Mouse (Mus musculus) bone marrow, adult 2 months (tissue): ENCODE results near the gene 2010003K11Rik. TPM values are rescaled to one million over a fixed set of nuclear protein-coding genes. Genes with fewer than 3 reads are reported as not detected.

Experiments used
- H3K27ac ChIP-seq: fragments of 200-500 bp; 2 replicates; pipeline ENCODE4 v1.5.1; 2012; ENCODE audit warnings: low read depth, mild to moderate bottlenecking, control low read depth, inconsistent platforms, low read length; ENCODE audit not compliant: control insufficient read depth, poor library complexity, insufficient read depth
- H3K4me1 ChIP-seq: fragments of 200-500 bp; 2 replicates; pipeline ENCODE4 v1.6.1; 2011; ENCODE audit warnings: low read length; ENCODE audit not compliant: control insufficient read depth, insufficient read depth
- H3K4me3 ChIP-seq: fragments of 200-500 bp; replicated peaks from 2 replicates; pipeline ENCODE3; 2011; ENCODE audit warnings: mild to moderate bottlenecking, low read depth, low read length, control low read depth; ENCODE audit not compliant: control insufficient read depth
- CTCF ChIP-seq: fragments of 200-500 bp; IDR thresholded peaks from 2 replicates; pipeline ENCODE4 v1.5.1; 2011; ENCODE audit warnings: low read length, control low read depth; ENCODE audit not compliant: control insufficient read depth, insufficient read depth
- POLR2A ChIP-seq: fragments of 200-500 bp; IDR thresholded peaks from 2 replicates; pipeline ENCODE4 v1.6.1; 2011; ENCODE audit warnings: low read depth, mild to moderate bottlenecking, control low read depth, low read length, borderline replicate concordance; ENCODE audit not compliant: control insufficient read depth
- WGBS: fragments of 180-500 bp; shearing (Covaris S2); methylation state at CpG from one replicate; pipeline ENCODE4 v1.1.7; 2018; 5-methylcytosine and 5-hydroxymethylcytosine counted together
- polyA plus RNA-seq: library from polyadenylated mRNA; stranded (reverse); fragments of >200 nt; gene quantifications from 2 replicates; pipeline ENCODE4 v1.2.4, GENCODE M21; 2011; ENCODE audit warnings: low replicate concordance; ENCODE audit not compliant: missing spikeins, insufficient read depth, insufficient read length

2010003K11Rik gene
- polyA plus RNA-seq, 1 experiment, result not detected

DNA sequence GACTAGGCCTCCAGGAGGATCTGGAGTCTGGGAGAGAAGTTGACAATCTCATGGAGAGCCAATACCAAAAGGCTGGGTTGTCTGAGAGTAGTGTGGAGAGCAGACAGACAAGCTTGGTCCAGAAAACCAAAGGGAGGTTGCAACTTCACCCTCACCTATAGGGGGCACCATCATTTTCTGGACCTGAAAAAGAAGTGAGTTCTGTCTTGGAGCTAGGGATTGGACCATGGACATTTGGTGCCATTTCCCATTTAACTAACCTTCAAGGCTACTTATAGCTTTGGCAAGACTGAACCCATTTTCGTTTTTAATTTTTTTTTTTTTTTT is 20.2 kb downstream of the 2010003K11Rik start:
- Histone ChIP-seq H3K27ac (no peak overlapping the region), H3K4me1 (no peaks in the 10 kb centered on the region), H3K4me3 (no peak overlapping the region)
- WGBS, result 10% methylated on average over 1 of the region's 1 CpGs
- TF ChIP-seq POLR2A (no peak), CTCF (no peak)

DNA sequence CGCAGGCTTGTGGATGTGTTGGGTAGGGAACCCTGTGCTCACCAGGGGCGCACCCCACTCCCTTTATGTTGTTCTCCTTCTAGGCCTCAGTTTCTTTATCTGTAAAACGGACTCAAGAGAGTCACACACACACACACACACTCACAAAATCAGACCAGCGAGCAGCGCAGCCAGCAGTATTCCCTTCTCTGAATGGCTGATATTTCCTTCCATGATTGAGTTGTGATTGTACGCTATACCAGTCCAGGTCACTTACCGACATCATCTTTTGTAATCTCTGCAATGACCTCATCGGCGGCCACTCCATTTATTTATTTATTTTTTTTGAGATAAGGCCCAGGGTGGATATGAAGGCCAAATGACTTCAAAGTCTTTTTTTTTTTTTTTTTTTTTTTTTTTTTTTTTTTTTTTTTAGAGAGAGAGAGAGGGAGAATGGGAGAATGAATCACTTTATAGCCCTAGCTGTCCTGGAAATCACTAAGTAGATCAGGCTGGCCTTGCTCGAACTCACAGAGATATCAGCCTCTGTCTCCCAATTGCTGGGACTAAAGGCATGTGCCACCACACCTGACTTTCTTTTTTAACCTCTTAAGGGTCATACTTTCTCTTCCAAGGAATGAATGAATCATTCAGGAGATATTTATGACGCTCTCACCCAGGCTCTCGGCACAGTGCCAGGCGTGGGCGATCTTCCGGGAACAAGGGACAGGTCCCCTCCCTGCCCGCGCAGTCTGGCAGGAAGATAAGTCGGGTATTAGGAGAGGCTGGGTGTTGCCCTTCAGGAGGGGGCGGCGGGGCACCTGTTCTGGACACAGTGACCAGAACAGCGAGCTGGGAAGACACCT is 20.8 kb downstream of the 2010003K11Rik start, which contains the start of gene Syt12:
Gene Syt12 (minus strand): TSS at position 103 of the 845 bp plus-strand sequence.
- Histone ChIP-seq H3K27ac (no peak within 1 kb of the TSS), H3K4me1 (no peaks in the 10 kb centered on the region), H3K4me3 (no peak within 1 kb of the TSS)
- 20% methylated on average over 21 of the region's 21 CpGs for WGBS
- TF ChIP-seq CTCF, result no peak
- TF ChIP-seq POLR2A, result no peak

DNA sequence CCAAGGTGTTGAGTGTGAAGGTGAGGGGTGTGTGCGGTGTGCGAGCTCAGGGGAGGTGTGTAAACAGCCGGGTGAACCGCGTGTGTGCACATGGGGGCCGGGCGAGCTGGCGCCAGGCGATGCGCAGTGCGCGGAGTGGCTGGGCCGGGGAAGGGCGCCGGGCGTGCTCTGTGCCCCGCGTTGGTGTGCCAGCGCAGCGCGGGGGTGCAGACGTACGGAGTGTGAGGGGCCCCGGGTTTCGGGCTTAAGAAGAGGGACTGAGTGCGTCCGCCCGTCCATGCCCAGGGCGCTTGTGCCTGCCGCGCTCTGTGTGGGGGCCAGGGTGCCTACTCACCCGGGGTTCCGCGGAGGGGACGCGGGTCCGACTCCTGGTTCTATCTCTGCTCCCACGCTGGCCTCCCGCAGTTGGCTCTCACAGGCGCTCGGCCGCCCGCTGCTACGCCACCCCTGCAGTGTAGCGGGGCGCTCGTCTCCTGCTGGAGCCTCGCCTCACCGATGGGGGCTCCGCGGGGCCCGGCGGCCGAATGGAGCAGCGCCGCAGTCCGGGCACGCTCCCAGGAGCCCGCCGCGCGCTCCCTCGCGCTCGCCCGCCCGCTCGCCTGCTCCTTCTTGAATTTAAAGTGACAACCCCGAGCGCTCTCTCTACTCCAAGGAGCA is 21.7 kb downstream of the 2010003K11Rik start:
- H3K4me1 ChIP-seq, result no peaks in the 10 kb centered on the region
- no peak overlapping the region for H3K4me3 ChIP-seq
- no peak for TF ChIP-seq CTCF
- TF ChIP-seq POLR2A, result no peak
- H3K27ac ChIP-seq, result no peak overlapping the region
- 1% methylated on average over 70 of the region's 70 CpGs for WGBS

DNA sequence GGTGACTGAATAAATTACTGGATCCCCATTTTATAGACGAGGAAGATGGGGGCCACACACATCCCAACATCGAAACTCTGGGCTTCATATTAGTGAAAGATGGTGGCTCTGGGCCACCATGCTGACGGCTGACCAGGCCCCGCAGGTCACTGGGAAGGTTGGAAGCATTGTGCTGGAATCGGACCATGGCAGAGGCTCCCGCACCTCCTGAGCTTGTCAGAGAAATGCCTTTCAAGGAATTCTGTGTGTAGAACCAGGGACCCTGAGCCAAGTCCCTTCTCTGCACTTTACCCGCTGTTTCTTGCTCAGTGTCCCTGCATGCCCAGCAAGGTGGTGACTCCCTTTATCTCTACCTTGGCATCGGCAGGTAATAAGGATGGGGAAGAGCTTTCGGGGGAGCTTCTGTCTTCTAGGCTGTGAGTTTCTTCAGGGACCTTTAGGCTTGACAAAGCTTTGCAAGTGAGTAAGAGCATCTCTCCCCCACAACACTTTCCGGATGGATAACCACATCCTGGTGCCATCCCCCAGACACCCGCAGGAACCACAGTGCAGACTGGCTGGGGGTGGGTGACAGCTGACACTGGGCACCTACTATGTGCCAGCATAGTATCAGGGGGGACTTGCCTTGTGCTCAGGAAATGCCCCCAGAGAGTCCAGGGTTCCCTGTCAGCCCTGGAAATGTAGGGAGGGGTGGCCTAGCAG is 23.0 kb downstream of the 2010003K11Rik start:
- no peak overlapping the region for H3K27ac ChIP-seq
- WGBS, result 68% methylated on average over 11 of the region's 11 CpGs
- H3K4me3 ChIP-seq, result no peak overlapping the region
- H3K4me1 ChIP-seq, result no peaks in the 10 kb centered on the region
- TF ChIP-seq POLR2A (no peak), CTCF (no peak)

DNA sequence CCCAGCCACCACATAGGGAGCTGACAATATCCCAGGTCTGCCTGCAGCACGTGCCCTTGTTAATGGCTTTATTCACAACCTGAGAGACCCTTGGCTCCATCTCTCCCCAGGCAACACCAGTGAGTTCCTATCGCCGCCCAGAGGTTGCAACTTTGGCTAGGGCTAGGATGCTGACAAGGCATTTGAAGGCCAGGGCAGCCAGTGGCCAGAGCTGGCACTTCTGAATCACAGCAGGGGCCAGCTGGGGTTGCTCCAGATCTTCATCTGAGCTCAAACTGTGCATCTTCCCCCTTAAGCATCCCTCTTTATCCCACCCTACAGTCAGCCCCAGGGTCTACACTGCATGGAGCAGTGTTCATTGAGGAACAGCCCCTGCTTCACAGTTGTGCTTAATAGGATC is 23.6 kb downstream of the 2010003K11Rik start:
- Histone ChIP-seq H3K27ac (no peak overlapping the region), H3K4me1 (no peaks in the 10 kb centered on the region), H3K4me3 (no peak overlapping the region)
- no peak for TF ChIP-seq CTCF
- TF ChIP-seq POLR2A, result no peak
- 62% methylated on average over 3 of the region's 3 CpGs for WGBS

DNA sequence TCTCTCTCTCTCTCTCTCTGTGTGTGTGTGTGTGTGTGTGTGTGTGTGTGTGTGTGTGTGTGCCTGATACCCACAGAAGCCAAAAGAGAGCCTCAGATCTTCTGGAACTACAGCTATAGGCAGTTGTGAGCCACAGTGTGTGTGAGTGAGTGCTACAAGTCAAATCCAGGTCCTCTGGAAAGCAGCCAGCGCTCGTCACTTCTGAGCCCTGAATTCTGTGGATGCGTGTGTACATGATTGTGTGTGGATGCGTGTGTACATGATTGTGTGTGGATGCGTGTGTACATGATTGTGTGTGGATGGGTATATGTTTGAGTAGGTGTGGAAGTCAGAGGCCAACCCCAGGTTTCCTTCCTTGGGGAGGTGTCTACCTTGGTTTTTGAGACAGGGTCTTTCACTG is 24.8 kb downstream of the 2010003K11Rik start:
- Histone ChIP-seq H3K4me1 (no peaks in the 10 kb centered on the region), H3K4me3 (no peak overlapping the region), H3K27ac (no peak overlapping the region)
- TF ChIP-seq CTCF, result no peak
- no peak for TF ChIP-seq POLR2A
- WGBS, result 86% methylated on average over 5 of the region's 5 CpGs

DNA sequence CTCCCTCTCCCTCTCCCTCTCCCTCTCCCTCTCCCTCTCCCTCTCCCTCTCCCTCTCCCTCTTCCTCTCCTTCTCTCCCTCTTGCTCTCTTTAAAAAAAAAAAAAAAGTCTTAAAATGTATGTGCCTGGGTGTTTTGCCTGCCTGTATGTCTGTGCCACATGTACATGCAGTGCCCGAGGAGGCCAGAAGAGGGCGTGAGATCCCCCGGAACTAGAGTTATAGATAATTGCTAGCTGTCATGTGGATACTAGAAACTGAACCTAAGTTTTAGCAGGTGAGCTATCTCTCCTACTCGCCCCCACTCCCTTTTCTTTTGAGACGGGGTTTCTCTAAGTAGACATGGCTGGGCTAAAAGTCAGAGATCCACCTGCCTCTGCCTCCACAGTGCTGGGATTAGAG is 30.0 kb downstream of the 2010003K11Rik start:
- TF ChIP-seq CTCF (peak; percentile 42), POLR2A (no peak)
- Histone ChIP-seq H3K4me1 (no peaks in the 10 kb centered on the region), H3K27ac (no peak overlapping the region), H3K4me3 (no peak overlapping the region)
- WGBS, result 32% methylated on average over 5 of the region's 5 CpGs

DNA sequence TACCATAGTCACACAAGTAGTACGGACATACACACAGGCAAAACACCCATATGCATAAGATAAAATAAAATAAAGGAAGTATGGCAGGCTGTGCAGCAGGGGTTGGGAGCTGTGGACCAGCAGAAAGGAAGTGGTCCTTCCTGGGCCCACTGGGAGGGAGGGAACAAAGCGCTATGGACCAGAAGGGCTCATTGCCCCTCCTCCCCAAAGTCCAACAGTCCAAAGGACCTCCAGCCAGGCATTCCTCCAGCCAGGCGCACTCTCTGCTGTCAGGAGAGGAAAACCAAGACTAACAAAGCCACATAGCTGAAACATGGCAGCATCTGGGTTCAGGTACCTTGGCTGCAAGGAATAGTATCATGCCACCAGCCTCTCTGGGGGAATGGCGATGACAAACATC is 33.7 kb downstream of the 2010003K11Rik start:
- peaks cover 2% of the 10 kb centered on the region for H3K4me1 ChIP-seq
- no peak for TF ChIP-seq POLR2A
- TF ChIP-seq CTCF, result no peak
- H3K27ac ChIP-seq, result no peak overlapping the region
- WGBS, result 76% methylated on average over 4 of the region's 4 CpGs
- no peak overlapping the region for H3K4me3 ChIP-seq
